Mouse (Mus musculus) liver, embryonic 11.5 days (tissue): ENCODE results near the gene Creb3. TPM values are rescaled to one million over a fixed set of nuclear protein-coding genes. Genes with fewer than 3 reads are reported as not detected.

Experiments
- ATAC-seq: fragments of 200-750 bp; cut with Nextera tagmentation; replicated peaks from 2 replicates; pipeline ENCODE4 v1.8.0; 2017; ENCODE audit warnings: moderate number of reproducible peaks, mild to moderate bottlenecking, moderate TSS enrichment, moderate library complexity; ENCODE audit not compliant: low FRiP score
- DNase-seq: peaks from one replicate; pipeline ENCODE4 v3.0.0-alpha.2; 2017; ENCODE audit warnings: low spot score
- H3K27ac ChIP-seq: fragments of 300-500 bp; sonication (generic); 2 replicates; pipeline ENCODE4 v1.5.1; 2014; ENCODE audit warnings: mild to moderate bottlenecking, low read depth, low read length, control low read depth
- H3K27me3 ChIP-seq: fragments of 300-500 bp; sonication (generic); replicated peaks from 2 replicates; pipeline ENCODE4 v1.6.1; 2014; ENCODE audit warnings: low read length, mixed read lengths; ENCODE audit not compliant: control insufficient read depth, insufficient read depth
- H3K36me3 ChIP-seq: fragments of 300-500 bp; sonication (generic); 2 replicates; pipeline ENCODE4 v1.6.1; 2014; ENCODE audit warnings: mild to moderate bottlenecking, low read length, moderate library complexity, mixed read lengths; ENCODE audit not compliant: control insufficient read depth, insufficient read depth
- H3K4me1 ChIP-seq: fragments of 300-500 bp; sonication (generic); replicated peaks from 2 replicates; pipeline ENCODE4 v1.6.1; 2014; ENCODE audit warnings: low read length, mixed read lengths; ENCODE audit not compliant: control insufficient read depth, insufficient read depth
- H3K4me2 ChIP-seq: fragments of 300-500 bp; sonication (generic); 2 replicates; pipeline ENCODE4 v1.6.1; 2014; ENCODE audit warnings: mild to moderate bottlenecking, control low read depth, moderate library complexity
- H3K4me3 ChIP-seq: fragments of 300-500 bp; sonication (generic); 2 replicates; pipeline ENCODE4 v1.5.1; 2014; ENCODE audit warnings: low read depth, low read length, control low read depth
- H3K9ac ChIP-seq: fragments of 300-500 bp; sonication (generic); 2 replicates; pipeline ENCODE4 v1.6.1; 2014; ENCODE audit warnings: low read depth, low read length, control low read depth
- H3K9me3 ChIP-seq: fragments of 300-500 bp; sonication (generic); 2 replicates; pipeline ENCODE4 v1.6.1; 2016; ENCODE audit warnings: low read length, inconsistent platforms, mixed read lengths; ENCODE audit not compliant: control insufficient read depth
- WGBS: fragments of 180-500 bp; shearing (Covaris S2); extraction: QIAGEN DNeasy Blood & Tissue Kit; methylation state at CpG from one replicate; pipeline ENCODE4 v1.1.7; 2014; 5-methylcytosine and 5-hydroxymethylcytosine counted together
- polyA plus RNA-seq: library from polyadenylated mRNA; unstranded; fragments of >200 nt; fragmentation: Nextera tagmentation; extraction: Ambion mirVana; gene quantifications from 2 replicates; pipeline ENCODE4 v1.2.1, GENCODE M21; 2014

The Creb3 gene
- polyA plus RNA-seq, 1 experiment from 2014 or later: 31.3 TPM

DNA sequence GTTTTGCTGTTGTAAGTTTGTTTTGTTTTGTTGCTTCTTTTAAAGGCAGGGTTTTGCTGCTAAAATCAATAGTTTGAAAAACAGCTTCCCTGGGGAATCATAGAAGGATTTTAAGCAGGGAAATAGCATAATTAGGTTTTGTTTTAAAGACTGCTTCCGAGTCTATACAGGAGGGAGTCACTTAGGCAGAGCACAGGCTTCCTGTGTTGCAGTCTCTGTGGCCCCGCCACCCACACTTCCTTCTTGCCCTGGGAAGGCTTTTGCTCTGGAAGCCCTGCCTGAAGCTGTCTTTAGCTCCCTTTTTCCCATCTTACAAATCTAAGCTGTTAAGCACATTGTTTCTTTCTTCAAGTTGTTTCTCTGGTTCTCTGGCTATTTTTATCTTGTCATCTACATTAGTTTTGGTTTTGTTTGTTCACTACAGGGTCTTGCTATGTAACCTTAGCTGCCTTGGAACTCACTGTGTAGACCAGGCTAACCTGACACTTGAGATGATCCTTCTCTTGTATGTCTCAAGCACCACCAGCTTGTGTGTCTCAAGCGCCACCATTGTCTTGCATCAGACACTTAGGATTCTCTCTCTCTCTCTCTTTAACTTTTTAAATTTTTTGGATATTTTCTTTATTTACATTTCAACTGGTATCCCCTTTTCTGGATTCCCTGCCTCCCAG is 51.1 kb downstream of the Creb3 start:
- DNase-seq: no peak
- H3K27me3 ChIP-seq: no peaks in the 10 kb centered on the region
- H3K27ac ChIP-seq: peak overlapping the region; percentile 74
- H3K9ac ChIP-seq: peak overlapping the region; percentile 36; the same call in 1 of the 2 replicates
- H3K9me3 ChIP-seq: no peaks in the 10 kb centered on the region
- WGBS: 52% methylated on average over 3 of the region's 3 CpGs
- H3K4me3 ChIP-seq: no peak overlapping the region
- peaks cover 4% of the 10 kb centered on the region; the same call in 1 of the 2 replicates for H3K4me1 ChIP-seq
- peak overlapping the region; percentile 48 for H3K4me2 ChIP-seq
- peak; percentile 87 for ATAC-seq
- H3K36me3 ChIP-seq: no peaks in the 10 kb centered on the region

Other genes starting within 250 kb of the Creb3 start
- gene Rusc2, start 180.4 kb upstream of the Creb3 start, polyA plus RNA-seq: 1.4 and 2.0 TPM in 2 replicates
- not detected in 2 replicates for gene Fam166b, start 133.2 kb upstream of the Creb3 start, polyA plus RNA-seq
- gene Tesk1, start 120.4 kb upstream of the Creb3 start, polyA plus RNA-seq: 4.3 TPM in 2 replicates
- 1.2 and 1.3 TPM in 2 replicates for gene Cd72, start 107.7 kb upstream of the Creb3 start, polyA plus RNA-seq
- gene Sit1, start 78.6 kb upstream of the Creb3 start, polyA plus RNA-seq: not detected in 2 replicates
- gene Ccdc107, start 69.4 kb upstream of the Creb3 start, polyA plus RNA-seq: 60.3 and 60.5 TPM in 2 replicates
- gene Arhgef39, start 62.6 kb upstream of the Creb3 start, polyA plus RNA-seq: 45.1 and 46.1 TPM in 2 replicates
- 1.5 and 2.0 TPM in 2 replicates for gene Car9, start 55.4 kb upstream of the Creb3 start, polyA plus RNA-seq
- gene Tpm2, start 38.6 kb upstream of the Creb3 start, polyA plus RNA-seq: 46.4 and 51.2 TPM in 2 replicates
- 66.4 and 68.4 TPM in 2 replicates for gene Tln1, start 359 bp downstream of the Creb3 start, polyA plus RNA-seq
- gene Rgp1, start 16.4 kb downstream of the Creb3 start, polyA plus RNA-seq: 18.4 and 22.9 TPM in 2 replicates
- 18.8 and 20.3 TPM in 2 replicates for gene Gba2, start 16.5 kb downstream of the Creb3 start, polyA plus RNA-seq
- gene Msmp, start 22.2 kb downstream of the Creb3 start, polyA plus RNA-seq: 0.75 and 2.2 TPM in 2 replicates
- 3.2 and 4.5 TPM in 2 replicates for gene Npr2, start 69.6 kb downstream of the Creb3 start, polyA plus RNA-seq
- 0.30 and 1.5 TPM in 2 replicates for gene Spag8, start 91.3 kb downstream of the Creb3 start, polyA plus RNA-seq
- 87.8 and 88.0 TPM in 2 replicates for gene Hint2, start 94.1 kb downstream of the Creb3 start, polyA plus RNA-seq
- 0.84 and 1.1 TPM in 2 replicates for gene Tmem8b, start 106.6 kb downstream of the Creb3 start, polyA plus RNA-seq
- 2.2 and 2.3 TPM in 2 replicates for gene Fam221b, start 106.8 kb downstream of the Creb3 start, polyA plus RNA-seq
- not detected in 2 replicates for gene Olfr70, start 138.5 kb downstream of the Creb3 start, polyA plus RNA-seq
- not detected in 2 replicates for gene Olfr71, start 147.9 kb downstream of the Creb3 start, polyA plus RNA-seq
- gene Hrct1, start 164.9 kb downstream of the Creb3 start, polyA plus RNA-seq: 0.25 and 0.45 TPM in 2 replicates
- gene Spaar, start 167.7 kb downstream of the Creb3 start, polyA plus RNA-seq: 0.13 TPM in 1 of 2 replicates, not detected in the other
- gene Olfr159, start 208.7 kb downstream of the Creb3 start, polyA plus RNA-seq: not detected in 2 replicates